Mouse (Mus musculus): Measurements from ENCODE around the gene Pan2. TPM values are rescaled to one million over a fixed set of nuclear protein-coding genes. Genes with fewer than 3 reads are reported as not detected.
"Not testable (repeated sequence)": the region's sequence is repeated elsewhere in the genome, so short reads cannot be mapped to it uniquely, and the experiment has no call there.

Gene Pan2
- polyA plus RNA-seq, 1 experiment, result 38.4 TPM

DNA sequence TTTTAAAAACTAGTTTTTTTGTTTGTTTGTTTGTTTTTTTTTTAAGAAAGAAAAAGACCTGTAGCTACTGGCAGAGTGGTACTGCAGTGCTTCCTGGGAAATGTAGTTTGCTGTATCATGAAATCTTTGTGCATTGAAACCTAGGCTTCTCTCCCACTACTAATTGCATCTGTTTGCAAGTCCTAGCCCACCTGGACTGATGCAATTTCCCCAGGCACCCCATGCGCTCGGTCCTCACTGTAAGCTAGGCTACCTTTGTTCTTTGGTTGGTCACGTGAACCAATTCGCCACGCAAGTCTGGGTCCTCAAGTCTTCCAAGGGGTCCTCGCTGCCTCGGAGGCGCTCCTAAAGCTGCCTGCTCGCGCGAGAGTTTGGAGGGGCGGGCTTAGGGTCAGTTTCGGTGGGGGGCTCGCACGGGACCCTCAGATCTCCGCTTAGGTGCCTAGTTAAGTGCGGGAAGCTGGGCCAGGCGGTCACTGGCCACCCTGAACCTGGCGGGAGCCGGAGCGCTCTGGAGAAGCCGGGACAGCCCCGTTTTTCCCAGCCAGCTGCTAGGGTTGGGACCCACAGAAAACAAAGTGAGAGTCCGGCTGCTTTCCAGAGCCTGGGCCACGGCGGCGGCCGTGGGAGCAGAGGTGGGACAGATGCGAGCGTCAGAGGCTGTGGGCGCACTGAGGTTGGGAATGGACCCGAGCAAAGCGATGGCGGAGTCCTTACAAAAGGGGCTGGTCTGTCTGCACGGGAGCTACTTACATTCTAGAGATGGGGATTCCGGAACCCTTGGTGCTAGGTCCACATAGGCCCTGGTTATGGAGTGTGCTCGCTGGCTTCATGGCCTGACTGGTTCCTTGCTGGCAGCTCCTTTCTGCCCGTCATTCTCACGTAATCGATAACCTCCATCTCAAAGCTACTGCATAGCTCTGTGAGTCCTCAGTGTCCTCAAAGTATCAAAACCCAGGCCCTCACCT is 19.3 kb downstream of the Pan2 start, which contains the start of gene Cnpy2:
Gene Cnpy2 (plus strand): TSS at position 319 of the 968 bp plus-strand sequence.
- TF ChIP-seq POLR2A (IDR thresholded peaks at IDR 0.05; ENCODE audit: borderline replicate concordance, extremely low read depth, insufficient read depth, insufficient read length, poor library complexity, severe bottlenecking) (peak; percentile 11; the same call in 1 of the 2 replicates), CTCF (IDR thresholded peaks at IDR 0.05; ENCODE audit: borderline replicate concordance, extremely low read depth, insufficient read depth, insufficient read length) (no peak)
- peak; percentile 98 for DNase-seq (ENCODE audit: low read depth)

DNA sequence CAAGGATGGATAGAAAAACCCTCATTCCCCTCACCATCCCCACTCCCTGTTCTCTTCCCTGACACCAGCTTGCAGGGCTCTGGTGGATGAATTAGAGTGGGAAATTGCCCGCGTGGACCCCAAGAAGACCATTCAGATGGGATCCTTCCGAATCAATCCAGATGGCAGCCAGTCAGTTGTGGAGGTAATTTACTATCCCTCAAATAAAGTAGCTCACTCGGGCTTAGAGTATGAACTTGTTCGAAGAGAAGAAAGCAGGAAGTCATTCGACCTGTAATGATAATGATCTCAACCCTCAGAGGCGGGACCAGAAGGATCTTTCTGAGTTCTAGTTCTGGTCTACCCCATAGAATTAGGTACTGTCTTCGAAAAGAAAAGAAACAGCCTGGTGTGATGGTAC is 20.4 kb downstream of the Pan2 start:
- TF ChIP-seq POLR2A (IDR thresholded peaks at IDR 0.05; ENCODE audit: borderline replicate concordance, extremely low read depth, insufficient read depth, insufficient read length, poor library complexity, severe bottlenecking), result no peak
- no peak for TF ChIP-seq CTCF (IDR thresholded peaks at IDR 0.05; ENCODE audit: borderline replicate concordance, extremely low read depth, insufficient read depth, insufficient read length)
- DNase-seq (ENCODE audit: low read depth), result no peak

DNA sequence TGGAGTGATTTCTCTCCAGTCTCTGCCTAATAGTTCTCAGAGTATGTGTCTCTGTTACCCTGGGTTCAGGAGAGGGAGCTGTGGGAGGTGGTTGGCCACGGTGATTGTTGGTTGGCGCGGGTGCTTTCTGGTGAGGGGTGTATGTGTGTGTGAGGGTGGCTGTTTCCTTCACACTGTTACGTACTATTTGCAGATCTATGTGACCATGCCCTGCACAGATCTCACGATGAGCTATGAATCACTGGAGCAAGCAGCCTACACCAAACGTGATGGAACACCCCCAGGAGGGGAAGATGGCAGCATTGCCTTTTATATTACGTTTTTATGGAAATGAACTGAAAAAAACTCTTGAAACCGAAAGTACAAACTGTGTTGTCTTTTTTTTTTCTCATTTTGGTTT is 23.7 kb downstream of the Pan2 start:
- no peak for DNase-seq (ENCODE audit: low read depth)
- TF ChIP-seq CTCF (IDR thresholded peaks at IDR 0.05; ENCODE audit: borderline replicate concordance, extremely low read depth, insufficient read depth, insufficient read length) (no peak), POLR2A (IDR thresholded peaks at IDR 0.05; ENCODE audit: borderline replicate concordance, extremely low read depth, insufficient read depth, insufficient read length, poor library complexity, severe bottlenecking) (no peak)

DNA sequence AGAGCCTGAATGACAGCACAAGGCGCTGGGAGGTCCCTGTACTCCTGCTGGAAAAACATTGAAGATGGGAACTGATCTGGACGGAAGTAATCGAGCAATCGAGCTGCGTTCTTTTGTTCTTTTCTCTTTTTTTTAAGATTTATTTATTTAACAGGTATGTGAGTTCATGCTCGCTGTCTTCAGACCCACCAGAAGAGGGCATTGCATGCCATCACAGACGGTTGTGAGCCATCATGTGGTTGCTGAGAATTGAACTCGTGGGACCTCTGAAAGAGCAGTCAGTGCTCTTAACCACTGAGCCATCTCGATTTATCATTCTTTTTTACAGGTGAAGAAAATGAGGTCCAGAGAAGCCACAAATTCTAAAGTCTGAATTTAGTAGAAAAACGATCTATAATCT is 24.5 kb downstream of the Pan2 start:
- TF ChIP-seq CTCF (IDR thresholded peaks at IDR 0.05; ENCODE audit: borderline replicate concordance, extremely low read depth, insufficient read depth, insufficient read length), result peak; percentile 10; the same call in 1 of the 2 replicates
- no peak for TF ChIP-seq POLR2A (IDR thresholded peaks at IDR 0.05; ENCODE audit: borderline replicate concordance, extremely low read depth, insufficient read depth, insufficient read length, poor library complexity, severe bottlenecking)

DNA sequence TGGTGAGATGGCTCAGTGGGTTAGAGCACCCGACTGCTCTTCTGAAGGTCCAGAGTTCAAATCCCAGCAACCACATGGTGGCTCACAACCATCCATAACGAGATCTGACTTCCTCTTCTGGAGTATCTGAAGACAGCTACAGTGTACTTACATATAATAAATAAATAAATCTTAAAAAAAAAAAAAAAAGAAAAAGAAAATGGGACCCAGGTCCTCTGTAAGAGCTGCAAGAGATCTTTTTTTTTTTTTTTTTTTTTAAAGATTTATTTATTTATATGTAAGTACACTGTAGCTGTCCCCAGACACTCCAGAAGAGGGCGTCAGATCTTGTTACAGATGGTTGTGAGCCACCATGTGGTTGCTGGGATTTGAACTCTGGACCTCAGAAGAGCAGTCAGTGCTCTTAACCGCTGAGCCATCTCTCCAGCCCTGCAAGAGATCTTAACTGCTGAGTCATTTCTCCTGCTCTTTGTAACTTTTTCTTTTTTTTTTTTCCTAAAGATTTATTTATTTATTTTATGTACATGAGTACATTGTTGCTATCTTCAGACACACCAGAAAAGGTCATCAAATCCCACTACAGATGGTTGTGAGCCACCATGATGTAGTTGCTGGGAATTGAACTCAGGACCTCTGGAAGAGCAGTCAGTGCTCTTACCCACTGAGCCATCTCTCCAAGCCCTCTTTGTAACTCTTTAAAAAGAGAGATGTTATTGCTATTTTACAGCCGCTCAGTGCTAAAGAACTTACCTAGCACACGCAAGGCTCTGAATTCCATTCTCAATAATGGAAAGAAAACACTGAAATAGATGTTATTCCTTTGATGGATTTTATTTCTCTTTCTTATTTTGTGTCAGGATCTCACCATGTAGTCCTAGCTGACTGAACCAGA is 29.5 kb downstream of the Pan2 start:
- DNase-seq (ENCODE audit: low read depth), result not testable (repeated sequence)

More for the DNA sequence above, 24.5 kb downstream of the Pan2 start:
- DNase-seq (ENCODE audit: low read depth), result no peak

DNA sequence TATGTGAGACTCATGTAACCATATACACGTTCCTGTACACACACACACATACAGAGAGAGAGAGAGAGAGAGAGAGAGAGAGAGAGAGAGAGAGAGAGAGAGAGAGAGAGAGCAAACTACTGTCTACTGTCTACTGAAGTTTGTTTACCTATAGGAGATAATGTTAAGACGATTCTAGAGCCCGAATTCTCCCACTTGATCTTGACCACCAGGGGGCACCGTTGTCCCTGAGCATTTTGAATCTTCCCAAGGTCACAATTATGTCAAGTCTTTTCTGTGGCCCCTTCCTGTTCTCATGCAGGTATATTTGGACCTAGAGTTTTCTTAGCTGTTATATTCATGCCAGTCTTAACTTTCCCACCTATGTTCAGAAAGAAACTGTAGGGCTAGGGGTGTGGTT is 32.4 kb downstream of the Pan2 start:
- TF ChIP-seq CTCF (IDR thresholded peaks at IDR 0.05; ENCODE audit: borderline replicate concordance, extremely low read depth, insufficient read depth, insufficient read length), result peak; percentile 74
- TF ChIP-seq POLR2A (IDR thresholded peaks at IDR 0.05; ENCODE audit: borderline replicate concordance, extremely low read depth, insufficient read depth, insufficient read length, poor library complexity, severe bottlenecking), result no peak
- DNase-seq (ENCODE audit: low read depth), result peak; percentile 79

DNA sequence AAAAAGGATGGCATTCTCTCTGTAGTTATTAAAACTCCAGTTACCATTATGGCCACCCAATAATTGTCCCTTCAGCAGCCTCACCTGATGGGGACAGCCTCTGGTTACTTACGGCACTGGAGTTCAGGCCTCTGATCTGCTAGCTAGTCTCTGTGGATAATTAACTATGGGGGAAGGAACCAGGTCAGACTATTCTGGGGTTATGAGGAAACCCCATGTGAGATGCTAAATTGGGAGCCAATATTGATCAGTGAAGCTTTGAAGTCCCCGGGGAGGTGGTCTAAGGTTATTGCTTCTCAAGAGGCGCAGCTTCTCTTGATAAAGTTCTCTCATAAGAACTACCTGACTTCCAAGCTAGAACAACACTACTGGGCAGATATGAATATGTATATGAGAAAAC is 33.1 kb downstream of the Pan2 start:
- no peak for DNase-seq (ENCODE audit: low read depth)
- TF ChIP-seq POLR2A (IDR thresholded peaks at IDR 0.05; ENCODE audit: borderline replicate concordance, extremely low read depth, insufficient read depth, insufficient read length, poor library complexity, severe bottlenecking), result no peak
- no peak for TF ChIP-seq CTCF (IDR thresholded peaks at IDR 0.05; ENCODE audit: borderline replicate concordance, extremely low read depth, insufficient read depth, insufficient read length)

DNA sequence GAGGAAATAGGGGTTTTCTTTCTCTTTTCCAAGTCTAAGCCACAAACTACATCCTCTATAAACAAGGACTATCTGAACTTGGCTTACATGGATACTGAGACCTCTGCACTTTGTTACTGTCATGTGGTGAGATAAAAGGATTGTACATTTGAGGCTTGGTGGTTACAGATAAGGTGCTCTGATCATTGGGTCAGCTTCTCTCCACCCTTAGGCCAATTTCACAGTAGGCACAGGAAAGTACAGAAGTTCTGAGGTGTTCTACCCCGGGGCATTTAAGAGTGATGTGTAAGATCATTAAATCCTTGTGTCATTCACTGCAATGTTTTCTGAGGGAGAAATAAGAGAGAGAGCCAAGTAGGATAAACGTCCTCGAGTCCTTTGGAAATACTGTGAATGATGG is 33.5 kb downstream of the Pan2 start:
- no peak for DNase-seq (ENCODE audit: low read depth)

DNA sequence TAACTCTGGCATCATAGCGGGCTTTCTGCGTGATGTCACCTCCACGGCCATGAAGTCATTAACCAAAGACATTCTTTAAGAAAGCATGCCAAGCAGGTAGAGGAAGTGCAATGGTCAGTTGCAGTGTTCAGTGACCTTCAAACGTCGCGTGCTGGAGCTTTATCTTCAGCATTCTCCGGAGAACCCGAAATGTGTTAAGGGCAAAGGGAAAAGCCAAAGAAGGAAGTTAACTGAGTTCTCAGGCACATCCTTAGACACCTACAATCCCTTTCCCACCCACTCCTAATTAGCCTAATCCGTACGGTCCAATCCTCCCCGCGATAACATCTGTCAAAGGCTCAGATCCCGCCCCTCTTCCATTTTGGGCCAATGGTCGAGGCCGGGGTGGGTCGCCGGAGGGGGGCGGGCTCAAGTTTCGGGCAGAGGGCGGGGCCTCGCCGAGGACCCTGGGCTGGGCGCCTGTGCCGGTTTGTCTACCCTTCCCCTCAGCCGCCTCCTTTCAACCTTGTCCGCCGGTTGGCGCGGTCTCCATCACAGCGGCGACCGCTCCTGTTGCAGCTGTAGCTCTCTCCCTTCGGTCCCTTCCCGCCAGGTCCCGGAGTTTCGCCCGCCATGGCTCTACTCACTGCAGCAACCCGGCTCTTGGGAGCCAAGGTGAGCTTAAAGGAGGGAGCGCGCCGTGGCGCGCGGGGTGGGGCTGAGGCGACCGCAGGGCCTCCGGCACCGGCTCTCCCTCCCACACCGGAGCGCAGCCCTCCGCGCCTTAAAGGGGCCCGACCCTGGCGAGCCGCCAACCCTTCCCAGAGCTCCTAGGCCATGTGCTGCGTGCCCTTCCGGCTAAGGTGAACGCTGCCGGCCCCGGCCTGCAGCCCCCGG is 34.4 kb downstream of the Pan2 start, which contains the start of gene Cs:
Gene Cs (plus strand): TSS at position 429 of the 876 bp plus-strand sequence.
- DNase-seq (ENCODE audit: low read depth), result peak; percentile 99
- TF ChIP-seq CTCF (IDR thresholded peaks at IDR 0.05; ENCODE audit: borderline replicate concordance, extremely low read depth, insufficient read depth, insufficient read length) (no peak), POLR2A (IDR thresholded peaks at IDR 0.05; ENCODE audit: borderline replicate concordance, extremely low read depth, insufficient read depth, insufficient read length, poor library complexity, severe bottlenecking) (peak; percentile 69; the same call in 1 of the 2 replicates)

More for the DNA sequence above, 33.5 kb downstream of the Pan2 start:
- TF ChIP-seq POLR2A (IDR thresholded peaks at IDR 0.05; ENCODE audit: borderline replicate concordance, extremely low read depth, insufficient read depth, insufficient read length, poor library complexity, severe bottlenecking) (no peak), CTCF (IDR thresholded peaks at IDR 0.05; ENCODE audit: borderline replicate concordance, extremely low read depth, insufficient read depth, insufficient read length) (no peak)

DNA sequence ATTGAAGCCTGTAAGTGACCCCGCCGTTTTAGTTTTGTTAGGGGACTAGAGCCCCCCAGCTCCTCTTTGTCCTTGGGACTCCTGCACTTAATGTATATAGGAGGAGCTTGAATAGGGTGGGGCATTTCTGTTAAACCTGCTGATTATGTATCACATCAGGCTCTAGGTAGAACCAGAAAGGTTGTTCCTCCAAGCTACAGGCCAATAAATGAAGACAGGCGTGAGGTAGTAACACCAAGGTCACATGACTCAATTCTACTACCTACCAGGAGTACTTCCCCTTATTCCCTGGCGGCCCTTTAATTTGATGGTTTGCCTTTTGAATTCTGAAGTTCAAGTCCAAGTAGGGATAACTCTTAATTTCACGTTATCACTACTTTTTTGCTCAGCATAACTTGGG is 35.3 kb downstream of the Pan2 start:
- TF ChIP-seq CTCF (IDR thresholded peaks at IDR 0.05; ENCODE audit: borderline replicate concordance, extremely low read depth, insufficient read depth, insufficient read length) (no peak), POLR2A (IDR thresholded peaks at IDR 0.05; ENCODE audit: borderline replicate concordance, extremely low read depth, insufficient read depth, insufficient read length, poor library complexity, severe bottlenecking) (no peak)
- no peak for DNase-seq (ENCODE audit: low read depth)

Data from brain, embryonic 14.5 days (tissue).